Mouse (Mus musculus) cortical plate, adult 2 months (tissue): ENCODE data around the gene Phospho1.

Source experiments
- CTCF ChIP-seq: fragments of 200-500 bp; IDR thresholded peaks from 2 replicates; pipeline ENCODE4 v1.5.1; 2011; ENCODE audit warnings: mild to moderate bottlenecking, control low read depth, low read length; ENCODE audit not compliant: insufficient read depth; ENCODE audit errors: extremely low read depth
- POLR2A ChIP-seq: fragments of 200-500 bp; IDR thresholded peaks from 2 replicates; pipeline ENCODE4 v1.6.1; 2011; ENCODE audit warnings: mild to moderate bottlenecking, low read length, control low read depth; ENCODE audit not compliant: insufficient read depth; ENCODE audit errors: extremely low read depth

DNA sequence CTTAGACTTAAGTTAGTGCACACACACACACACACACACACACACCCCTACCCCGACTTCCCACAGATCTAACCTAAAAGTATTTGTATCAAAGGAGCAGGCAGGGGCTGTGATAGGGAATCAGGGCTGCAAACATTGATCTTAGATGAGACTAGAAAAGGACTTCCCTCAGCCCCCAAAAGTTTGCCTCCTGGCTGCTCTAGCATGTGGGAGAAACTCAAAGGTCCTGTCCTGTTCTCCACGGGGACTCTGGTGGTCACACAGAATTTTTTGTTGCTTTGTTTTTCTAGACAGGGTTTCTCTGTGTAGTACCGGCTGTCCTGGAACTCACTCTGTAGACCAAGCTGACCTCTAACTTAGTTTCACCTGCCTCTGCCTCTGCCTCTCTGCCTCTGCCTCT is 1.3 kb downstream of the Phospho1 start:
- TF ChIP-seq CTCF (no peak), POLR2A (no peak)
